Mouse (Mus musculus) layer of hippocampus, adult 8-10 months (tissue): ENCODE results near the gene 2210408I21Rik. TPM values are rescaled to one million over a fixed set of nuclear protein-coding genes. Genes with fewer than 3 reads are reported as not detected.

ENCODE experiments used
- DNase-seq, 2 experiments: peaks; one replicate each; pipeline ENCODE4 v3.0.0; 2022; ENCODE audit warnings: low spot score in 2 of 2
- total RNA-seq, 4 experiments: library from RNA; stranded (reverse); gene quantifications; 2 replicates each; pipeline ENCODE4 v1.2.4; 2022

2210408I21Rik gene
- total RNA-seq, 4 experiments from 2014 or later, result 20.5 to 24.2 (median 22.0) TPM

GRCm38 (mm10) chr13:77478425-77479119, 343.2 kb downstream of the 2210408I21Rik start:
- DNase-seq, result no peak

GRCm38 (mm10) chr13:77489938-77490651, 354.8 kb downstream of the 2210408I21Rik start:
- no peak for DNase-seq

- no peak for DNase-seq
These were observed 378.7 kb downstream of the 2210408I21Rik start for GRCm38 (mm10) chr13:77514046-77514445.

- DNase-seq, result no peak
These were observed 393.8 kb downstream of the 2210408I21Rik start for GRCm38 (mm10) chr13:77528960-77529699.

GRCm38 (mm10) chr13:77529760-77530159, 394.4 kb downstream of the 2210408I21Rik start:
- no peak for DNase-seq

GRCm38 (mm10) chr13:77537466-77537865, 402.1 kb downstream of the 2210408I21Rik start:
- DNase-seq, result no peak

- no peak for DNase-seq
These were observed 412.4 kb downstream of the 2210408I21Rik start for GRCm38 (mm10) chr13:77547486-77548385.

GRCm38 (mm10) chr13:77548386-77548695, 413.0 kb downstream of the 2210408I21Rik start:
- no peak for DNase-seq

- DNase-seq, result no peak
These were observed 413.4 kb downstream of the 2210408I21Rik start for GRCm38 (mm10) chr13:77548750-77549149.

GRCm38 (mm10) chr13:77594011-77594410, 458.7 kb downstream of the 2210408I21Rik start:
- DNase-seq, result no peak

- no peak for DNase-seq
These were observed 480.0 kb downstream of the 2210408I21Rik start for GRCm38 (mm10) chr13:77615346-77615745.

Other genes starting within 250 kb of the 2210408I21Rik start
- 10 to 100 TPM; 18.4 to 21.9 (median 20.5) TPM for gene Slf1, start 67 bp upstream of the 2210408I21Rik start, total RNA-seq